Mouse (Mus musculus) thymus, adult 2 months (tissue): ENCODE results near the gene Gpc6.

Experiments
- CTCF ChIP-seq: fragments of 200-500 bp; IDR thresholded peaks from 2 replicates; pipeline ENCODE4 v1.5.1; 2012; ENCODE audit warnings: mild to moderate bottlenecking, control low read depth, low read length, moderate library complexity, borderline replicate concordance; ENCODE audit not compliant: control insufficient read depth, poor library complexity, insufficient read depth; ENCODE audit errors: extremely low read depth
- POLR2A ChIP-seq: fragments of 200-500 bp; IDR thresholded peaks from 2 replicates; pipeline ENCODE4 v1.6.1; 2012; ENCODE audit warnings: mild to moderate bottlenecking, low read length, control low read depth, moderate library complexity; ENCODE audit not compliant: control insufficient read depth, poor library complexity, insufficient read depth; ENCODE audit errors: extremely low read depth

GRCm38 (mm10) chr14:117785507-117786085 lies 860.5 kb downstream of the Gpc6 start:
- TF ChIP-seq CTCF = no peak
- no peak for TF ChIP-seq POLR2A
